Mouse (Mus musculus): ENCODE data around the gene Zfp39. TPM values are rescaled to one million over a fixed set of nuclear protein-coding genes. Genes with fewer than 3 reads are reported as not detected.

Gene Zfp39
- polyA plus RNA-seq, 1 experiment from 2014 or later = 5.2 TPM

DNA sequence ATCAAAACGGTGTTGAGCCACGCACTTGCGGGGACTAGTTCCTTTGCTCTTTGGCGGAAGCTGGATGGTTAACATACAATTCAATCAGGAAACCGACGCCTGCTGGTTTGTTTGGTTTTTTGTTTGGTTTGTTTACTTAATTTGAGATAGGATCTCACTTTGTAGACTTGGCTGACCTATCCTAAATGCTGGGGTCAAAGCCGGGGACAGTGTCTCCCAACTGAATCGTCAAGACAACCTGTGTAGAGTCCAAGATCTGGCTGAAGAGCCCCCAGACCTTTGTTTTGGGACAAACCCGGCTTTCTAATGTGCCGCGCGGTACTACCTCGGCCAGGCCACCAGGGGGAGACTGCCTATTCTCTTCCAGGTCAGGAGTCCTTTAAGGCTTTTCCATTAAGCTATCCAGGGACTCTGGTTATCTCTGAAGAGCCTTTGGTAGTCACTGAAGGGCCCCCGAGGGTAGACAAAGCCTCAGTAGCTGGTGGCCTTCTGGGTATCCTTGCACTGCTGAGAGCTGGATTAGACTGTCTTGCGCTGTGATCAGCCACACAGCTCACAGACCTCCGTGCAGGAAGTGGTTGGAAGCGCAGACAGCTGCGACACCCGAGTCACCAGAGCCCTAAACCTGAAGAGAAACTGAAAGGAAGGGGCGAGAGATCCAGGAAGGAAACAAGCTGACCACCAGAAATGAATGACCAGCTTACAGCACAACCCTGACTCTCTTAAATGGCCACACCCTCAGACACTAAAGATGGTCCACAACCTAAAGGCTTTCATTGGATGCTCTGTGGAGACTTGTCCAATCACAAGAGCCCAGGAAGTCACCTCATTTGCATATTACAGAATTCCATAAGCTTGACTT is 24.0 kb upstream of the Zfp39 start:
- H3K27ac ChIP-seq (replicated peaks; ENCODE audit: low read depth, low read length) = no peak overlapping the region
- ATAC-seq (ENCODE audit: low read depth) = peak; percentile 64

DNA sequence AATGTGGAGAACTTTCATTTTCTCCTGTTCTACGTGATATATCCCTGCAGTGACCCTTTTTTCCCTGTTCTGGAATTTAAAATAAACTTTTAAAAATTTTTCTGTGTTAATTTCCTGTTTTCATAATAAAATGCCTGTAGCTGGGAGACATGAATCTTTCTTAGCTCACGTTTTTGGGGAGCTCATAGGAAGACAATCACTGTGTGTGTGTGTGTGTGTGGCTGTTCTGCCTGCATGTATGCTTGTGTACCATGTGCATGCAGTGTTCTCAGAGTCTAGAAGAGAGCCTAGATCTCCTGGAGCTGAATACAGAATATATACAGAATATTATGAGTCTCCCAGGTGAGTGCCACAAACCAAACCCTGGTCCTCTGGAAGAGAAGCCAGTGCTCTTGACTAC is 23.0 kb upstream of the Zfp39 start:
- Histone ChIP-seq H3K27ac (replicated peaks; ENCODE audit: low read depth, low read length) (no peak overlapping the region), H3K9ac (ENCODE audit: low read depth, low read length) (no peak overlapping the region), H3K4me3 (ENCODE audit: low read depth, low read length) (no peak overlapping the region), H3K27me3 (replicated peaks; ENCODE audit: control insufficient read depth, insufficient read depth, low read length) (no peaks in the 10 kb centered on the region), H3K4me1 (ENCODE audit: control insufficient read depth, insufficient read depth, low read length) (no peaks in the 10 kb centered on the region), H3K36me3 (ENCODE audit: control insufficient read depth, insufficient read depth, low read length) (peaks cover 11% of the 10 kb centered on the region), H3K9me3 (ENCODE audit: control insufficient read depth, low read length) (no peaks in the 10 kb centered on the region), H3K4me2 (ENCODE audit: low read depth, low read length) (no peak overlapping the region)
- DNase-seq (ENCODE audit: low spot score) (no peak), ATAC-seq (ENCODE audit: low read depth) (no peak)
- WGBS = 59% methylated on average over 2 of the region's 2 CpGs

More for the DNA sequence above, 24.0 kb upstream of the Zfp39 start:
- peak overlapping the region; percentile 37 for H3K4me2 ChIP-seq (ENCODE audit: low read depth, low read length)
- 35% methylated on average over 20 of the region's 20 CpGs for WGBS
- H3K9me3 ChIP-seq (ENCODE audit: control insufficient read depth, low read length) = no peaks in the 10 kb centered on the region
- H3K36me3 ChIP-seq (ENCODE audit: control insufficient read depth, insufficient read depth, low read length) = peaks cover 21% of the 10 kb centered on the region
- peak; percentile 60 for DNase-seq (ENCODE audit: low spot score)
- no peaks in the 10 kb centered on the region for H3K27me3 ChIP-seq (replicated peaks; ENCODE audit: control insufficient read depth, insufficient read depth, low read length)
- H3K9ac ChIP-seq (ENCODE audit: low read depth, low read length) = no peak overlapping the region
- no peaks in the 10 kb centered on the region for H3K4me1 ChIP-seq (ENCODE audit: control insufficient read depth, insufficient read depth, low read length)
- peak overlapping the region; percentile 16; the same call in 1 of the 2 replicates for H3K4me3 ChIP-seq (ENCODE audit: low read depth, low read length)

DNA sequence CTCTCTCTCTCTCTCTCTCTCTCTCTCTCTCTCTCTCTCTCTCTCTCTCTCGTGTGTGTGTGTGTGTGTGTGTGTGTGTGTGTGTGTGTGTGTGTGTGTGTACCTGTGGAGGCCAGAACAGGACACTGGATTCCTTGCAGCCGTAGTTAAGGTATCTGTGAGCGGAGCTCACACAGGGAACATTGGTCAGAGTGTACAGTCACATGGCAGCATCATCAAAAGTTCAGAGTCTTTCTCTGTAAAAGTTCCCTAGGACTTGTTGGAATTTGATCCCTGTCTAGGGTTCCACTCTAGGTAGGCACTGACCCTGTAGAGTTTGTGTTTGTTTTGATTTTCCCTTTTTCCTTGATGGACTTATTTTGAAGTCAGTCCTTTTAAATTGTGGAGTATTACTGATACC is 22.6 kb upstream of the Zfp39 start:
- peaks cover 7% of the 10 kb centered on the region for H3K36me3 ChIP-seq (ENCODE audit: control insufficient read depth, insufficient read depth, low read length)
- 60% methylated on average over 2 of the region's 3 CpGs for WGBS
- H3K9me3 ChIP-seq (ENCODE audit: control insufficient read depth, low read length) = no peaks in the 10 kb centered on the region

DNA sequence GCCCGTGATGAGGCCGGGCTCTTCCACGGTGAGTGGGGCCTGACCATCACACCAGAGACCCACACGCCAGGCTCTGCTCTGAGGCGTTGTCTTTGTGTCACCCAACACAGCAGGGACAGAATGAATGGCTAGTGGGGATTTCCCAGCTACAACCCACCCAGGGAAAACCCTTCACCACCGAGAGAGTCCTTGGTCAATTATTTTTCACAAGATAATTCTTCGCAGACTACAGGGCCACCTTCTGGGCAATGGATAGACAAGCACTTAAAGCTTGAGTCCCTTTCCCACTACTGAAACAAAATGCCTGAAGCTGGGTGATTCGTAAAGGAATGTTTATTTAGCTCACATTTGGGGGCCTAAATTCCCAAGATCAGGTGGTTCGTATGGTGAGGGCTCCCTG is 18.4 kb upstream of the Zfp39 start:
- H3K27ac ChIP-seq (replicated peaks; ENCODE audit: low read depth, low read length) = no peak overlapping the region
- H3K27me3 ChIP-seq (replicated peaks; ENCODE audit: control insufficient read depth, insufficient read depth, low read length) = no peaks in the 10 kb centered on the region
- no peaks in the 10 kb centered on the region for H3K4me1 ChIP-seq (ENCODE audit: control insufficient read depth, insufficient read depth, low read length)
- no peak overlapping the region for H3K4me3 ChIP-seq (ENCODE audit: low read depth, low read length)
- no peaks in the 10 kb centered on the region for H3K36me3 ChIP-seq (ENCODE audit: control insufficient read depth, insufficient read depth, low read length)
- H3K9me3 ChIP-seq (ENCODE audit: control insufficient read depth, low read length) = no peaks in the 10 kb centered on the region
- H3K4me2 ChIP-seq (ENCODE audit: low read depth, low read length) = no peak overlapping the region
- ATAC-seq (ENCODE audit: low read depth) (no peak), DNase-seq (ENCODE audit: low spot score) (no peak)
- WGBS = 89% methylated on average over 9 of the region's 9 CpGs
- no peak overlapping the region for H3K9ac ChIP-seq (ENCODE audit: low read depth, low read length)

More for the DNA sequence above, 22.6 kb upstream of the Zfp39 start:
- no peak overlapping the region for H3K4me2 ChIP-seq (ENCODE audit: low read depth, low read length)
- ATAC-seq (ENCODE audit: low read depth) = no peak
- H3K9ac ChIP-seq (ENCODE audit: low read depth, low read length) = no peak overlapping the region
- no peak overlapping the region for H3K4me3 ChIP-seq (ENCODE audit: low read depth, low read length)
- no peak for DNase-seq (ENCODE audit: low spot score)
- H3K27ac ChIP-seq (replicated peaks; ENCODE audit: low read depth, low read length) = no peak overlapping the region
- no peaks in the 10 kb centered on the region for H3K27me3 ChIP-seq (replicated peaks; ENCODE audit: control insufficient read depth, insufficient read depth, low read length)
- no peaks in the 10 kb centered on the region for H3K4me1 ChIP-seq (ENCODE audit: control insufficient read depth, insufficient read depth, low read length)

DNA sequence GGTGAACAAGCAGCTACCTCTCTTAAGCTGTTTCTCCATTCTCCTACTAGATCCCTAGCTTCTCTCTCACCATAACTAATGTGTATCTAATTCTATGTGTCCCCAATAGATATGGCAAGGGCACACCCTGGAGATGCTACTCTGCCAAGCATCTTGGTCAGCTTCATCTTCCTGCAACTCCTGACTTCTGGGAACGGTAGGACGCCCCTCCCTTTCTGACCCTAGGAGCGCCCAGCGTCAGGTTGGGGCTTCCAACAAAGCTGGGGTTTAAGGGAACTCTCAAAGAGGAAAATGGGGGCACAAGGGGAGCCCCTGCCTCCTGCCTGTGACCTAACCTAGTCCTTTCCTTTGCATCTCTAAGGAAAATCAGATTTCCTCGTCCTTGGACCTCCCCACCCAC is 14.7 kb upstream of the Zfp39 start:
- no peak overlapping the region for H3K9ac ChIP-seq (ENCODE audit: low read depth, low read length)
- ATAC-seq (ENCODE audit: low read depth) = no peak
- DNase-seq (ENCODE audit: low spot score) = no peak
- WGBS = 71% methylated on average over 5 of the region's 5 CpGs
- no peak overlapping the region for H3K27ac ChIP-seq (replicated peaks; ENCODE audit: low read depth, low read length)
- H3K4me2 ChIP-seq (ENCODE audit: low read depth, low read length) = no peak overlapping the region
- H3K4me3 ChIP-seq (ENCODE audit: low read depth, low read length) = no peak overlapping the region
- no peaks in the 10 kb centered on the region for H3K9me3 ChIP-seq (ENCODE audit: control insufficient read depth, low read length)
- no peaks in the 10 kb centered on the region for H3K36me3 ChIP-seq (ENCODE audit: control insufficient read depth, insufficient read depth, low read length)
- no peaks in the 10 kb centered on the region for H3K4me1 ChIP-seq (ENCODE audit: control insufficient read depth, insufficient read depth, low read length)
- H3K27me3 ChIP-seq (replicated peaks; ENCODE audit: control insufficient read depth, insufficient read depth, low read length) = no peaks in the 10 kb centered on the region; the same call in 1 of the 2 replicates

- Histone ChIP-seq H3K36me3 (ENCODE audit: control insufficient read depth, insufficient read depth, low read length) (no peaks in the 10 kb centered on the region), H3K27ac (replicated peaks; ENCODE audit: low read depth, low read length) (no peak within 1 kb of the TSS), H3K4me1 (ENCODE audit: control insufficient read depth, insufficient read depth, low read length) (no peaks in the 10 kb centered on the region), H3K9me3 (ENCODE audit: control insufficient read depth, low read length) (no peaks in the 10 kb centered on the region), H3K4me3 (ENCODE audit: low read depth, low read length) (no peak within 1 kb of the TSS), H3K4me2 (ENCODE audit: low read depth, low read length) (no peak within 1 kb of the TSS), H3K27me3 (replicated peaks; ENCODE audit: control insufficient read depth, insufficient read depth, low read length) (no peaks in the 10 kb centered on the region; the same call in 1 of the 2 replicates), H3K9ac (ENCODE audit: low read depth, low read length) (no peak within 1 kb of the TSS)
- ATAC-seq (ENCODE audit: low read depth) (no peak), DNase-seq (ENCODE audit: low spot score) (no peak)
- 73% methylated on average over 12 of the region's 12 CpGs for WGBS
Measured at GRCm38 (mm10) chr11:58917745-58918366, 13.8 kb upstream of the Zfp39 start, which contains the start of gene Btnl10. Gene Btnl10 (plus strand): TSS chr11:58917908.

DNA sequence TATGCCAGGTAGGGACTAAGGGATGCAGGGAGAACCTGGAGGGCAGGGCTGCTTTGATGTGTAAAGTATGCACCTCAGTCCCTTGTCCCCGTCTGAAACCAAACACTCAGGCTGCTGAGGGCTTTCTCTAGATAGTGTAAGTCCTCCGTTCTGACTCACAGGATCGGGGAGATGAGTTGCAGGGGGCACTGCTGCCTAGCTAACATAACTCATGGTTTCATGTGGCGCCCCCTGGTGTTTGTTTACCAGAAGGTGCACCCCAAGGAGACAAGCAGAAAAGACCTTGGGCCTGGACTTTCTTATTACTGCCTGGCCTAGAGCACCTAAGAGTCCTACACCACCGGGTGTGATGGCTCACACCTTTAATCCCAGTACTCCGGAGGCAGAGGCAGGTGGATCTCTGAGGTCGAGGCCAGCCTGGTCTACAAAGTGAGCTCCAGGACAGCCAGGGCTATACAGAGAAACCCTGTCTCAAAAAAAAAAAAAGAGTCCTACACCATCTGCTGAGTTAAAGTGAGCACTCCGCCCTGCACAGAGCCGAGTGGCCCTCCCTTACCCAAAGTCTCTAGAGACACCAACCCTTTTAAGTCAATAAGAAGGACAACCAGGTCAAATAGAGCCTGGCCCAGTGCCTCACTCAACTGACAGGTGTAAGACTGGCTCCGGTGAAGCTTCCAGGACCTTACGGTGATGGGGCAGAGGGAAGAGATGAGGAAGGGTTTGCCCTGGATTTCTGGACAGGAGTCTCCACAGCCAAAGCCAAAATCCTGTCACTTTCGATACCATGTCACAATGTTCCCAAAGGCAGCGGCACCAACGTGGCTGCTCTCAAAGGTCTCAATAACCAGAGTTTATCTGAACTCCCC is 13.1 kb upstream of the Zfp39 start:
- no peak overlapping the region for H3K27ac ChIP-seq (replicated peaks; ENCODE audit: low read depth, low read length)
- H3K27me3 ChIP-seq (replicated peaks; ENCODE audit: control insufficient read depth, insufficient read depth, low read length) = no peaks in the 10 kb centered on the region; the same call in 1 of the 2 replicates
- no peak overlapping the region for H3K4me2 ChIP-seq (ENCODE audit: low read depth, low read length)
- no peaks in the 10 kb centered on the region for H3K4me1 ChIP-seq (ENCODE audit: control insufficient read depth, insufficient read depth, low read length)
- no peak overlapping the region for H3K9ac ChIP-seq (ENCODE audit: low read depth, low read length)
- no peak overlapping the region for H3K4me3 ChIP-seq (ENCODE audit: low read depth, low read length)
- no peaks in the 10 kb centered on the region for H3K36me3 ChIP-seq (ENCODE audit: control insufficient read depth, insufficient read depth, low read length)
- no peaks in the 10 kb centered on the region for H3K9me3 ChIP-seq (ENCODE audit: control insufficient read depth, low read length)
- WGBS = 48% methylated on average over 14 of the region's 14 CpGs
- no peak for ATAC-seq (ENCODE audit: low read depth)
- peak; percentile 38 for DNase-seq (ENCODE audit: low spot score)

DNA sequence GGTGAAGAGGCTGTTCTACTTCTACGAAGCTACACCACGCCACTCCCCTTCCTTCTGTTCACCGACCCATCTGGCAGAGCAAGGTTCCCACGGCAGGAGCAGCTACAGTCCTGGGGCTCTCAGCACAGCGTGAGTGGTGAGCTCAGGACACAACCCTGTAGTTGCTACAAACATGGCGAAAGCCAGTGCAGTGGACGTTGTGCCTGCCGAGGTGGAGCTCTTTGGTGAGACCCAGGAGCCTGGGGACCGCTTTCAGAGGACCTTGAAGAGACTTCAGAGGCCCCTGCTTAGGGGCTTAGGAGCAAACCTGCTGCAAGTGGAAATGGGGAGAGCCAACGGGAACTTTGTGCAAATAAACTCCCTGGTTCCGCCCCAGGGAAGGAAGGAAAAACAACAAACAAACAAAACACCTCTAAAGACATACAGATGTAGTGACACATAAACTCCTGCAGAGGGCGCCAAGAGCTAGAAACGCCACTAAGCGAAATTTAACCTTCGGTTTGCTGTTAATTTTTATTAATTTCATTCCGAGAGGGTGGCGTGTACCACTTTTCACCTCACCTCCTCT is 10.5 kb upstream of the Zfp39 start:
- Histone ChIP-seq H3K36me3 (ENCODE audit: control insufficient read depth, insufficient read depth, low read length) (no peaks in the 10 kb centered on the region), H3K9me3 (ENCODE audit: control insufficient read depth, low read length) (no peaks in the 10 kb centered on the region), H3K9ac (ENCODE audit: low read depth, low read length) (peak overlapping the region; percentile 64), H3K27me3 (replicated peaks; ENCODE audit: control insufficient read depth, insufficient read depth, low read length) (no peaks in the 10 kb centered on the region; the same call in 1 of the 2 replicates), H3K4me2 (ENCODE audit: low read depth, low read length) (peak overlapping the region; percentile 60), H3K27ac (replicated peaks; ENCODE audit: low read depth, low read length) (no peak overlapping the region), H3K4me1 (ENCODE audit: control insufficient read depth, insufficient read depth, low read length) (no peaks in the 10 kb centered on the region), H3K4me3 (ENCODE audit: low read depth, low read length) (peak overlapping the region; percentile 35)
- 11% methylated on average over 16 of the region's 17 CpGs for WGBS
- DNase-seq (ENCODE audit: low spot score) (peak; percentile 41), ATAC-seq (ENCODE audit: low read depth) (no peak)

Data from embryonic facial prominence, embryonic 14.5 days (tissue).